Mouse (Mus musculus) ovary, postnatal 14 days (tissue): ENCODE measurements around the gene Olfr243.
"Not testable (repeated sequence)": the region's sequence is repeated elsewhere in the genome, so short reads cannot be mapped to it uniquely, and the experiment has no call there.

Experiments used
- DNase-seq: peaks from one replicate; pipeline ENCODE4 v3.0.0; 2022; ENCODE audit warnings: low spot score

The Olfr243 gene

GRCm38 (mm10) chr7:103714371-103714770, at the start of gene Olfr243:
TSS of gene Olfr243 (plus strand) at chr7:103714671.
- DNase-seq, result no peak

- no peak for DNase-seq
These were observed 43.4 kb upstream of the Olfr243 start, which contains the start of gene Olfr624 for GRCm38 (mm10) chr7:103671091-103671490. TSS of gene Olfr624 (minus strand) at chr7:103671191.

- no peak for DNase-seq
These were observed 32.1 kb upstream of the Olfr243 start, which contains the start of gene Olfr625-ps1 for GRCm38 (mm10) chr7:103682420-103682819. TSS of gene Olfr625-ps1 (plus strand) at chr7:103682720.

GRCm38 (mm10) chr7:103699469-103699868, 15.0 kb upstream of the Olfr243 start:
- no peak for DNase-seq

- DNase-seq, result no peak
These were observed 2.4 kb upstream of the Olfr243 start for GRCm38 (mm10) chr7:103712024-103712423.

GRCm38 (mm10) chr7:103716398-103716797, 1.9 kb downstream of the Olfr243 start:
- not testable (repeated sequence) for DNase-seq

GRCm38 (mm10) chr7:103730074-103730473, 15.6 kb downstream of the Olfr243 start, which contains the start of gene Olfr628:
TSS of gene Olfr628 (plus strand) at chr7:103730374.
- DNase-seq, result no peak

- no peak for DNase-seq
These were observed 30.4 kb downstream of the Olfr243 start, which contains the start of gene Olfr629 for GRCm38 (mm10) chr7:103744843-103745242. TSS of gene Olfr629 (minus strand) at chr7:103744943.

GRCm38 (mm10) chr7:103757233-103757632, 42.8 kb downstream of the Olfr243 start, which contains the start of gene Olfr630:
TSS of gene Olfr630 (minus strand) at chr7:103757333.
- DNase-seq, result no peak

- DNase-seq, result not testable (repeated sequence)
These were observed 47.7 kb downstream of the Olfr243 start for GRCm38 (mm10) chr7:103762212-103762611.

- DNase-seq, result not testable (repeated sequence)
These were observed 53.2 kb downstream of the Olfr243 start for GRCm38 (mm10) chr7:103767687-103768086.
